Mouse (Mus musculus): ENCODE results near the gene Ddx60. TPM values are rescaled to one million over a fixed set of nuclear protein-coding genes. Genes with fewer than 3 reads are reported as not detected.

Ddx60 gene
- total RNA-seq (2023; ENCODE audit: inconsistent age) = 5.8 to 14.2 TPM (median 9.5 TPM) in 4 replicates

GRCm38 (mm10) chr8:61927777-61928494 is at the start of gene Ddx60:
Ddx60 (plus strand) TSS chr8:61928087.

DNA sequence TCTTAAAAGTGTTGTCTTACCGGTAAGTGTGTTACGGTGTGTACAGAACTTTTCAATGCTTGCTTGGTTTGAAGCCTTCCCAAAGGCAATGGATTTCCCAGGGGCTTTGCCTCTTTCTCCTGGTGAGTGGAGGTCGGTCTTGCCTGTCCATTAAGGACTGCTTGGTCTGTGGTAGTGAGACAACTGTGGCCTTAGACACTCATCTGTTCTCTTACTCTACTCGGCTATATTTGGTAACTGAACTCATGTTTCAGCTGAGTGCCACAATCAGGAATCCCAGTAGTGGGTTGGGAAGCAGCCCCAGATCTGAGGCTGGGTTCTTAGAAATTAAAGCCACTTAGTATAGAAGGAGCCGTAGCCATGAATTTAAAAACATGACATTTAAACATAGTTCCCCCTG is 25.4 kb upstream of the Ddx60 start, which contains the start of gene Palld:
Gene Palld (minus strand): TSS at position 170 of the 400 bp plus-strand sequence.

Other genes starting within 250 kb of the Ddx60 start
- gene Palld, start 25.4 kb upstream of the Ddx60 start, total RNA-seq (2023; ENCODE audit: inconsistent age) = 0.15 to 0.16 TPM in 2 of 4 replicates, not detected in the others
- gene Anxa10, start 195.1 kb downstream of the Ddx60 start, total RNA-seq (2023; ENCODE audit: inconsistent age) = not detected in 4 replicates